Mouse (Mus musculus): Measurements from ENCODE around the gene Tmem182. TPM values are rescaled to one million over a fixed set of nuclear protein-coding genes. Genes with fewer than 3 reads are reported as not detected.

The Tmem182 gene
- total and polyA plus RNA-seq, 3 experiments, result not detected

GRCm38 (mm10) chr1:40884943-40885342 lies 79.5 kb downstream of the Tmem182 start:
- H3K9me3 ChIP-seq (replicated peaks; ENCODE audit: low read length), result peaks cover 69% of the 10 kb centered on the region
- dilution Hi-C loops (cut with MboI; ENCODE audit: extremely low pct_ligation_motif_present, extremely low pct_unique_long_range_greater_than_20kb, low sequenced_read_pairs), result no loop called here
- H3K27ac ChIP-seq (ENCODE audit: insufficient read depth, low read depth), result no peak overlapping the region
- no peak overlapping the region for H3K4me2 ChIP-seq (ENCODE audit: insufficient read depth, low read depth, poor library complexity, severe bottlenecking)
- no peaks in the 10 kb centered on the region for H3K27me3 ChIP-seq (replicated peaks)
- no peaks in the 10 kb centered on the region for H3K79me2 ChIP-seq (replicated peaks; ENCODE audit: control insufficient read depth, extremely low read depth, insufficient read depth, poor library complexity, severe bottlenecking)
- DNase-seq (ENCODE audit: extremely low read depth), result no peak
- no peak overlapping the region for H3K9ac ChIP-seq (ENCODE audit: insufficient read depth, low read depth)
- in situ Hi-C loops (cut with MboI; ENCODE audit: low pct_ligation_motif_present, low pct_unique_long_range_greater_than_20kb, low sequenced_read_pairs), result no loop called here
- H3K4me1 ChIP-seq (ENCODE audit: control insufficient read depth in 1 of 2, insufficient read depth in 2 of 2), result no peaks in the 10 kb centered on the region
- TF ChIP-seq MAX (IDR thresholded peaks at IDR 0.05; ENCODE audit: low read length), result no peak
- H3K4me3 ChIP-seq (replicated peaks in 1 of 3; ENCODE audit: low read depth in 2 of 3, low read length in 2 of 3, poor library complexity in 1 of 3), result no peak overlapping the region
- H3K36me3 ChIP-seq (replicated peaks in 1 of 2; ENCODE audit: control insufficient read depth in 1 of 2, insufficient read depth in 1 of 2, low read length in 1 of 2), result no peaks in the 10 kb centered on the region

- in situ Hi-C loops (cut with MboI; ENCODE audit: low pct_ligation_motif_present, low pct_unique_long_range_greater_than_20kb, low sequenced_read_pairs) (no loop called here), dilution Hi-C loops (cut with MboI; ENCODE audit: extremely low pct_ligation_motif_present, extremely low pct_unique_long_range_greater_than_20kb, low sequenced_read_pairs) (no loop called here)
- Histone ChIP-seq H3K27ac (ENCODE audit: insufficient read depth, low read depth) (no peak overlapping the region), H3K27me3 (replicated peaks) (no peaks in the 10 kb centered on the region), H3K79me2 (replicated peaks; ENCODE audit: control insufficient read depth, extremely low read depth, insufficient read depth, poor library complexity, severe bottlenecking) (no peaks in the 10 kb centered on the region), H3K4me2 (ENCODE audit: insufficient read depth, low read depth, poor library complexity, severe bottlenecking) (no peak overlapping the region), H3K9ac (ENCODE audit: insufficient read depth, low read depth) (no peak overlapping the region), H3K4me1 (ENCODE audit: control insufficient read depth in 1 of 2, insufficient read depth in 2 of 2) (no peaks in the 10 kb centered on the region), H3K4me3 (replicated peaks in 1 of 3; ENCODE audit: low read depth in 2 of 3, low read length in 2 of 3, poor library complexity in 1 of 3) (no peak overlapping the region), H3K36me3 (replicated peaks in 1 of 2; ENCODE audit: control insufficient read depth in 1 of 2, insufficient read depth in 1 of 2, low read length in 1 of 2) (no peaks in the 10 kb centered on the region), H3K9me3 (replicated peaks; ENCODE audit: low read length) (peaks cover 75% of the 10 kb centered on the region)
- no peak for TF ChIP-seq RAD21 (IDR thresholded peaks at IDR 0.05; ENCODE audit: low read depth, low read length)
- TF ChIP-seq KAT2A (IDR thresholded peaks at IDR 0.05; ENCODE audit: insufficient replicate concordance, low read length), result no peak
- no peak for TF ChIP-seq RCOR1 (conservative IDR thresholded peaks at IDR 0.05; ENCODE audit: low read depth, low read length)
- no peak for TF ChIP-seq HCFC1 (IDR thresholded peaks at IDR 0.05; ENCODE audit: low read depth, low read length)
- no peak for TF ChIP-seq JUND (conservative IDR thresholded peaks at IDR 0.05; ENCODE audit: low read depth, low read length)
- TF ChIP-seq ZMIZ1 (IDR thresholded peaks at IDR 0.05; ENCODE audit: low read depth, low read length), result no peak
- TF ChIP-seq MAZ (IDR thresholded peaks at IDR 0.05; ENCODE audit: low read depth, low read length), result no peak
- no peak for TF ChIP-seq TCF12 (IDR thresholded peaks at IDR 0.05; ENCODE audit: low read depth, low read length)
- no peak for TF ChIP-seq CHD2 (IDR thresholded peaks at IDR 0.05; ENCODE audit: low read length)
- TF ChIP-seq ZNF384 (IDR thresholded peaks at IDR 0.05; ENCODE audit: low read depth, low read length), result no peak
- TF ChIP-seq ETS1 (conservative IDR thresholded peaks at IDR 0.05; ENCODE audit: low read depth, low read length), result no peak
- TF ChIP-seq E2F4 (IDR thresholded peaks at IDR 0.05; ENCODE audit: insufficient replicate concordance, low read depth, low read length), result no peak
- no peak for TF ChIP-seq CTCF (conservative IDR thresholded peaks at IDR 0.05 in 1 of 2, IDR thresholded peaks at IDR 0.05 in 1 of 2; ENCODE audit: low read depth in 2 of 2, low read length in 2 of 2)
- TF ChIP-seq PAX5 (IDR thresholded peaks at IDR 0.05; ENCODE audit: low read length), result no peak
- no peak for TF ChIP-seq MAFK (IDR thresholded peaks at IDR 0.05; ENCODE audit: insufficient replicate concordance, low read length)
- no peak for DNase-seq (ENCODE audit: extremely low read depth)
Measured at GRCm38 (mm10) chr1:40887673-40888072, 82.3 kb downstream of the Tmem182 start.
